ENCODE assay signal across 9 mouse cellular contexts in the genomic region with DNA sequence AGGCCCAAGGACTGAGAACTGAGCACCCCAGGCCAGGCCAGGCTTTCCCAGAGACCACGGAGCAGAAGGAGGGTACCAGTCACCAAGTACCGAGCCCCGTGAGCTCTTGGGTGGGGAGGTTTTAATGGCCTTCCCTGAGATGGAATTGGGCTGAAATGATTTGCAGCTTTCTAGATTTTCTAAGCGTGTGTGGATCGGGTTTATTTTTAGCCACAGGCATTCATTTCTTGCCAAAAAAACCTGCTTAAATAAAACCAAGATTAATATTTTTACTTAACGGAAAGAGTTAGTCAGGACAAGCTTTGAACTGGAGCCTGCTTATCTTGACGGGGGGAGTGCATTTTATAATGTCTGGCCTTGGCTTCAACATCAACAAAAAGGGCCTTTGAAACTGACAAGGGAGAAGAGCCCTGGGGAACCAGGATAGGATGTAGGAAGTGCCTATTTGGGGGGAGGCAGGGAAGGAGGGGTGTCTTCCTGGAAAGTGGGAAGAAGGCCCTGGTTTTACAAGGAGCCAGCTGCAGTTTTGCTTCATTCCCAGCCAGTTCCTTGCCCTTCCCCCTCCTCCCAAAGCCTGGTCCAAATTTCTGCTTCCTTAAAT. TPM values are rescaled to one million over a fixed set of nuclear protein-coding genes. Genes with fewer than 3 reads are reported as not detected.
A peak's percentile ranks its signal among the peaks of the same experiment; 100 is the strongest.
DNase-seq lines count a peak whose midpoint lies in the region; ATAC-seq and TF ChIP-seq lines count a peak whose summit lies in the region.
"Had no signal": no experiment of that assay in that cellular context is flagged by ENCODE, and none has a peak within 500 bp of the region (broad histone marks: within the 10 kb centered on the region; RNA-seq: fewer than 3 reads in every experiment).

No protein-coding gene starts in this region.

- H3K27ac ChIP-seq in left cerebral cortex, adult 2 months, result peak overlapping the region; percentile 74
- H3K27ac ChIP-seq in embryonic facial prominence, embryonic 10.5 days (replicated peaks), result peak overlapping the region; percentile 30; the same call in 1 of the 2 replicates
- H3K27ac ChIP-seq in limb, embryonic 13.5 days, result peak overlapping the region; percentile 79

- H3K9me3 ChIP-seq in embryonic facial prominence, embryonic 10.5 days, result no peaks in the 10 kb centered on the region
- H3K9me3 ChIP-seq in limb, embryonic 13.5 days, result no peaks in the 10 kb centered on the region

- ATAC-seq in limb, embryonic 13.5 days (ENCODE audit: low FRiP score, low read depth), result 0 out of 2 replicates have a peak, but pooled peaks have one; percentile 9
- ATAC-seq in granulocyte monocyte progenitor cell, adult 5-6 weeks (replicated peaks; ENCODE audit: poor library complexity, severe bottlenecking), result no peak

- H3K4me1 ChIP-seq in embryonic facial prominence, embryonic 10.5 days, result peaks cover 35% of the 10 kb centered on the region
- peaks cover 93% of the 10 kb centered on the region for H3K4me1 ChIP-seq in limb, embryonic 13.5 days

- no peaks in the 10 kb centered on the region for H3K27me3 ChIP-seq in embryonic facial prominence, embryonic 10.5 days (replicated peaks; ENCODE audit: low read depth, poor library complexity, severe bottlenecking)
- no peaks in the 10 kb centered on the region for H3K27me3 ChIP-seq in limb, embryonic 13.5 days

- peak overlapping the region; percentile 43; the same call in 1 of the 2 replicates for H3K9ac ChIP-seq in limb, embryonic 13.5 days

- 60% methylated on average over 7 of the region's 7 CpGs for WGBS in embryonic facial prominence, embryonic 10.5 days
- WGBS in limb, embryonic 13.5 days, result 14% methylated on average over 7 of the region's 7 CpGs

- H3K4me3 ChIP-seq in left cerebral cortex, adult 2 months, result no peak overlapping the region
- no peak overlapping the region for H3K4me3 ChIP-seq in embryonic facial prominence, embryonic 10.5 days
- no peak overlapping the region for H3K4me3 ChIP-seq in limb, embryonic 13.5 days

- H3K36me3 ChIP-seq in embryonic facial prominence, embryonic 10.5 days (replicated peaks), result no peaks in the 10 kb centered on the region
- peaks cover 10% of the 10 kb centered on the region for H3K36me3 ChIP-seq in limb, embryonic 13.5 days

- no peak for TF ChIP-seq CTCF in left cerebral cortex, adult 2 months (IDR thresholded peaks at IDR 0.05)

- DNase-seq in left cerebral cortex, adult 2 months (ENCODE audit: extremely low spot score in 1 of 2, low spot score in 2 of 2), result no peak
- no peak for DNase-seq in left cerebral cortex, postnatal 36 days (ENCODE audit: low spot score in 2 of 2)
- DNase-seq in embryonic facial prominence, embryonic 10.5 days (ENCODE audit: low spot score), result no peak
- DNase-seq in heart, postnatal 10 days, result peak; percentile 57 to 61
- no peak for DNase-seq in urinary bladder, postnatal 25 days (ENCODE audit: low spot score)
- DNase-seq in left cerebral cortex, postnatal 4 days, result no peak

- intact Hi-C loops in left cerebral cortex, adult 2 months (cut with DNase I), result no loop called here
- intact Hi-C loops in left cerebral cortex, postnatal 36 days (cut with DNase I), result no loop called here
- intact Hi-C loops in heart, postnatal 10 days (cut with DNase I), result no loop called here
- intact Hi-C loops in left cerebral cortex, postnatal 4 days (cut with DNase I), result no loop called here

- peak overlapping the region; percentile 36 for H3K4me2 ChIP-seq in limb, embryonic 13.5 days (replicated peaks)

RNA-seq across cellular contexts. Expression of gene Timp3, which starts 31.6 kb away (rescaled TPM):
- 10 to 100 TPM; 63.7 to 64.9 TPM for total RNA-seq in left cerebral cortex, adult 2 months (2021)
- total RNA-seq in left cerebral cortex, postnatal 36 days (2021), result 10 to 100 TPM; 53.4 to 70.4 TPM
- polyA plus RNA-seq in embryonic facial prominence, embryonic 10.5 days (2016; fragmentation: Nextera tagmentation; extraction: Ambion mirVana), result 29.4 and 36.3 TPM in 2 replicates
- 100 to 1,000 TPM; 112 to 223 TPM for total RNA-seq in heart, postnatal 10 days (2021)
- polyA plus RNA-seq in limb, embryonic 13.5 days (2015; fragmentation: Nextera tagmentation; extraction: Ambion mirVana), result 81.8 and 89.5 TPM in 2 replicates
- not detected in 2 replicates for total RNA-seq in granulocyte monocyte progenitor cell, adult 5-6 weeks (2014; fragmentation: Nextera tagmentation)
- total RNA-seq in granulocyte monocyte progenitor cell, adult 5-6 weeks (2017), result 0.62 and 1.2 TPM in 2 replicates
- 10 to 100 TPM; 40.2 to 42.6 TPM for total RNA-seq in left cerebral cortex, postnatal 4 days (2021)
- total RNA-seq: MEL had no signal

Comparison
In these comparisons a context has a peak if more than half of its experiments do, and no peak if none do; other contexts are left out.
1. DNase-seq: peak in heart, postnatal 10 days (2 of 2); none in left cerebral cortex, adult 2 months (0 of 2), left cerebral cortex, postnatal 36 days (0 of 2), embryonic facial prominence, embryonic 10.5 days (single experiment), urinary bladder, postnatal 25 days (single experiment) and left cerebral cortex, postnatal 4 days (single experiment).
2. RNA of gene Timp3, which starts 31.6 kb away (total RNA-seq): 112 to 223 TPM in heart, postnatal 10 days, 53.4 to 70.4 TPM in left cerebral cortex, postnatal 36 days, 63.7 to 64.9 TPM in left cerebral cortex, adult 2 months and 40.2 to 42.6 TPM in left cerebral cortex, postnatal 4 days; 0.62 to 1.2 TPM in granulocyte monocyte progenitor cell, adult 5-6 weeks; every median in the first group is over 10 times any median in the second.
3. Peak in every context shown above with its lines, with median percentiles within 50 percentile points of each other: H3K27ac ChIP-seq.